Mouse (Mus musculus) liver, postnatal 0 days (tissue): ENCODE measurements around the gene Toe1.

Source experiments
- CTCF ChIP-seq: sonication (generic); IDR thresholded peaks from 2 replicates; pipeline ENCODE4 v1.5.1; 2016; ENCODE audit warnings: antibody characterized with exemption, low read depth
- EP300 ChIP-seq: IDR thresholded peaks from 2 replicates; pipeline ENCODE4 v1.6.1; 2016; ENCODE audit warnings: antibody characterized with exemption, low read depth, mild to moderate bottlenecking

- TF ChIP-seq CTCF (no peak), EP300 (no peak)
Measured at GRCm38 (mm10) chr4:116749750-116750149, 57.7 kb downstream of the Toe1 start.
